Mouse (Mus musculus) heart, postnatal 0 days (tissue): ENCODE data around the gene Mtx2.

Experiments
- CTCF ChIP-seq: IDR thresholded peaks from 2 replicates; pipeline ENCODE4 v1.5.1; 2016; ENCODE audit warnings: antibody characterized with exemption, control low read depth, low read depth
- EP300 ChIP-seq: IDR thresholded peaks from 2 replicates; pipeline ENCODE4 v1.6.1; 2016; ENCODE audit warnings: antibody characterized with exemption, low read depth

GRCm38 (mm10) chr2:74907368-74908291 lies 82.0 kb downstream of the Mtx2 start:
- TF ChIP-seq EP300 (no peak), CTCF (no peak)
